Mouse (Mus musculus) stomach, embryonic 14.5 days (tissue): Measurements from ENCODE around the gene Trib2. TPM values are rescaled to one million over a fixed set of nuclear protein-coding genes. Genes with fewer than 3 reads are reported as not detected.

Experiments used
- ATAC-seq: fragments of 200-750 bp; cut with Nextera tagmentation; 2 replicates; pipeline ENCODE4 v1.8.0; 2017; ENCODE audit warnings: low read depth, moderate TSS enrichment; ENCODE audit not compliant: insufficient number of reproducible peaks, insufficient read depth, low FRiP score
- H3K27ac ChIP-seq: fragments of 300-500 bp; sonication (generic); 2 replicates; pipeline ENCODE4 v1.5.1; 2014; ENCODE audit warnings: mild to moderate bottlenecking, low read length, moderate library complexity, mixed read lengths
- H3K27me3 ChIP-seq: fragments of 300-500 bp; sonication (generic); 2 replicates; pipeline ENCODE4 v1.6.1; 2014; ENCODE audit warnings: low read length, control low read depth, mixed read lengths; ENCODE audit not compliant: control insufficient read depth, insufficient read depth
- H3K36me3 ChIP-seq: fragments of 300-500 bp; sonication (generic); 2 replicates; pipeline ENCODE4 v1.6.1; 2014; ENCODE audit warnings: mild to moderate bottlenecking, control low read depth, low read length, moderate library complexity, mixed read lengths; ENCODE audit not compliant: control insufficient read depth, insufficient read depth
- H3K4me1 ChIP-seq: fragments of 300-500 bp; sonication (generic); 2 replicates; pipeline ENCODE4 v1.6.1; 2014; ENCODE audit warnings: low read length, control low read depth, mixed read lengths; ENCODE audit not compliant: control insufficient read depth, insufficient read depth
- H3K4me2 ChIP-seq: fragments of 300-500 bp; sonication (generic); replicated peaks from 2 replicates; pipeline ENCODE4 v1.6.1; 2014; ENCODE audit warnings: low read depth, low read length, control low read depth
- H3K4me3 ChIP-seq: fragments of 300-500 bp; sonication (generic); 2 replicates; pipeline ENCODE4 v1.5.1; 2014; ENCODE audit warnings: low read depth, low read length, control low read depth
- H3K9ac ChIP-seq: fragments of 300-500 bp; sonication (generic); replicated peaks from 2 replicates; pipeline ENCODE4 v1.6.1; 2014; ENCODE audit warnings: low read depth, mild to moderate bottlenecking, control low read depth, low read length, moderate library complexity, mixed read lengths
- H3K9me3 ChIP-seq: fragments of 300-500 bp; sonication (generic); 2 replicates; pipeline ENCODE4 v1.6.1; 2016; ENCODE audit warnings: low read depth, low read length, control low read depth; ENCODE audit not compliant: control insufficient read depth
- WGBS: fragments of 180-500 bp; shearing (Covaris S2); extraction: QIAGEN DNeasy Blood & Tissue Kit; methylation state at CpG from one replicate; pipeline ENCODE4 v1.1.7; 2014; 5-methylcytosine and 5-hydroxymethylcytosine counted together
- microRNA-seq: library from miRNA; unstranded; fragments of <30 nt; microRNA quantifications from one replicate; pipeline ENCODE4, GENCODE M21; 2016
- polyA plus RNA-seq: library from polyadenylated mRNA; unstranded; fragments of >200 nt; fragmentation: Nextera tagmentation; extraction: Ambion mirVana; gene quantifications from 2 replicates; pipeline ENCODE4 v1.2.1, GENCODE M21; 2014

Gene Trib2
- polyA plus RNA-seq, 1 experiment from 2014 or later: 22.5 TPM

DNA sequence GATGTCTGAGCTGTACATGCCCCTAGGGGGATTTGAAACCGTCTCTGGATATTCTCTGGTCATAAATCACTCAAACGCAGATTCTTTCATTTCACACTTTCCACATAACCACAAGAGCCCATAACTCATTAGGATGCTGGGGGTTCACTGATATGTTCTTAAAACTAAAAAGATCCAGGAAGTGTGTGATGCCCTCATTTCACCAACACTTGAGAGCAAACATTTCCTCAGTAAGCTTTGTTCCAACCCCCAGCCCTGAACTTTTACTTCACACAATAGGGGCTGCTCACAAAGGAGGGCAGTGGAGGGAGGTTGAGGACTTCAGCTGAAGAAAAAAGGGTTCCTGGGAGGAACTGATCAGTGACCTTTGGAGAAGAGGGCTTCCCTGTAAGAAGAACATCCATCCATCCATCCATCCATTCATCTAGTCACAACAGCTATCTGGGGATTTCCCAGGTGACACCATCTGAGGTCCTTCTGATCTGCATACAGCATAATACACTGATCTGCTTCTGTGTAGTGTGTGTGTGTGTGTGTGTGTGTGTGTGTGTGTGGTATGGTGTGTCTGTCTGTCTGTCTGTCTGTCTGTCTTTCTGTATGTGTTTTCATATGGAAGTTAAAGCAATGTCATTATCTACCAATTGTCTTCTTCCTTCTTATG, 61.6 kb downstream of the Trib2 start:
- Histone ChIP-seq H3K27me3 (no peaks in the 10 kb centered on the region), H3K4me2 (no peak overlapping the region), H3K9me3 (no peaks in the 10 kb centered on the region), H3K4me3 (no peak overlapping the region), H3K4me1 (no peaks in the 10 kb centered on the region), H3K9ac (no peak overlapping the region), H3K36me3 (no peaks in the 10 kb centered on the region), H3K27ac (no peak overlapping the region)
- no peak for ATAC-seq
- WGBS: 41% methylated on average over 2 of the region's 2 CpGs

DNA sequence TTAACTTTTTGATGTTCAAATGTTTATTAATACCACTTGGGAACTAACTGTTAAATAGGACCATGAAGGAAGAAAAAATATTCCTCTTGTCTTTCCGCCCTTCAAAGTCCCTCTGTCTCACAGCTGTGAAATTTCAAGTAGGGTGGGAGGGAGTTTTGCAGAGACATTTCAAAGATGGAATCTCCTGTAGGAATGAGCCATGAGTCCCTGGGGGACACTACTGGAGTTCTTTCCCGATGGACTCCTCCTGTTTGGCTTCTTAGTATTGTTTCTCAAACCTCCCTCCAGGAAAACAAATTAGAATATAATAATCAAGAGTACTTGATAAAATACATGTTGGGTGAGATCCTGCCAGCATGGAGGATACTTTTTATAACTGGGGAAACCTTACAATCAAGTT, 62.1 kb downstream of the Trib2 start:
- H3K4me2 ChIP-seq: no peak overlapping the region
- H3K27me3 ChIP-seq: no peaks in the 10 kb centered on the region
- no peak for ATAC-seq
- H3K9me3 ChIP-seq: no peaks in the 10 kb centered on the region
- WGBS: 49% methylated on average over 2 of the region's 2 CpGs
- no peak overlapping the region for H3K9ac ChIP-seq
- H3K4me3 ChIP-seq: no peak overlapping the region
- H3K27ac ChIP-seq: no peak overlapping the region
- no peaks in the 10 kb centered on the region for H3K36me3 ChIP-seq
- no peaks in the 10 kb centered on the region for H3K4me1 ChIP-seq

DNA sequence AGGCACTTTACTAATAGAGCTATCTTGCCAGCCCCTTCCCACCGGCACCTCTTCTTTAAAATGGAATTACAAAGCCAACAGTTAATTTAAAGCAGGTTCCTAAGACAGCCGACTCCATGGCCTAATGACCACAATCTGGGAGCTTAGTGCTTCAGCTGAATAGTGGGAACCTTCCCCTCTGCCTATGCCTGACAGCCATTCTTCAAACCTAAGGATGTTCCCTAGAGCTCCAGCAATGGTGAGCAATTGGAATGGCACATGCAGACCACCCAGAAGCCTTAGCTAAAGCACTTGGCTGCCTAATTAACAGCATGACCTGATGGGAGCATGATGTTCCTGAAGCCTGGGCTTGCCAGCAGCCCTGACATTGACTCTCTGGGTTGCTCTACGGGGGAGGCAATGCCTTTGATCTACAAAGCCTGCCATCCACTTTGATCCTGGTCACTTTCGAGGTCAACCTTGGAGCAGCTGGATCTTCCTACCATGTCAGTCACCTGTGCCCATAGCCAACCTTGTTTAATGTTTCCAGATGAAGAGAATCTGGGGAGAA, 67.0 kb downstream of the Trib2 start:
- no peaks in the 10 kb centered on the region for H3K36me3 ChIP-seq
- WGBS: 32% methylated on average over 4 of the region's 4 CpGs
- H3K9ac ChIP-seq: no peak overlapping the region

DNA sequence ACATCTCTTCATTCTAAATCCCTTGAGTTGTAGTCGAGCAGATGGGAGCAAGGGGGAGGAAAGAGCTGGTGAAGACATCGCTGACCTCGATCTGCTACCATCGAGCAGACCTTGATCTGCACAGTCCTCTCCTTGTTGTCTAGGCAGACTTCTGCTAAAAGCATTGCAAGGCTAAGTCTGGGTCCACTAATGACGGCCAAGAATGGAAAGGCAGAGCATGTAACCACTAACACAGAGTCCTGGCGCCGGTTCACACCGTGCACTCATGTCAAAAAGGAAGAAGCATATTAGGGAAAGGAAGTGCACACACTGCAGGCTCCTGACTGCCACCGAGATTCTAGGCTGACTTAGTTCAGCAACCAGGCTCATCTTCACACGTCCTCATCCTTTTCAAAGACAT, 71.0 kb downstream of the Trib2 start:
- no peaks in the 10 kb centered on the region for H3K4me1 ChIP-seq
- 45% methylated on average over 10 of the region's 10 CpGs for WGBS
- ATAC-seq: no peak
- no peaks in the 10 kb centered on the region for H3K9me3 ChIP-seq
- no peak overlapping the region for H3K4me2 ChIP-seq
- H3K27ac ChIP-seq: no peak overlapping the region
- H3K9ac ChIP-seq: no peak overlapping the region
- H3K36me3 ChIP-seq: no peaks in the 10 kb centered on the region
- H3K4me3 ChIP-seq: no peak overlapping the region
- H3K27me3 ChIP-seq: no peaks in the 10 kb centered on the region

More for the DNA sequence above, 67.0 kb downstream of the Trib2 start:
- ATAC-seq: no peak
- no peaks in the 10 kb centered on the region for H3K9me3 ChIP-seq
- H3K4me2 ChIP-seq: no peak overlapping the region
- no peak overlapping the region for H3K27ac ChIP-seq
- no peaks in the 10 kb centered on the region for H3K27me3 ChIP-seq
- no peaks in the 10 kb centered on the region for H3K4me1 ChIP-seq
- no peak overlapping the region for H3K4me3 ChIP-seq

Small RNA genes lying within 50 kb of the gene (microRNA-seq; reads per million reads assigned to microRNA genes)
- not detected for gene Mir6387
